Mouse (Mus musculus) lung, postnatal 36 days (tissue): ENCODE data around the gene Pcna.
"Not testable (repeated sequence)": the region's sequence is repeated elsewhere in the genome, so short reads cannot be mapped to it uniquely, and the experiment has no call there.

ENCODE experiments used
- DNase-seq: peaks from one replicate; pipeline ENCODE4 v3.0.0; 2022; ENCODE audit warnings: mixed read lengths

Pcna gene

DNA sequence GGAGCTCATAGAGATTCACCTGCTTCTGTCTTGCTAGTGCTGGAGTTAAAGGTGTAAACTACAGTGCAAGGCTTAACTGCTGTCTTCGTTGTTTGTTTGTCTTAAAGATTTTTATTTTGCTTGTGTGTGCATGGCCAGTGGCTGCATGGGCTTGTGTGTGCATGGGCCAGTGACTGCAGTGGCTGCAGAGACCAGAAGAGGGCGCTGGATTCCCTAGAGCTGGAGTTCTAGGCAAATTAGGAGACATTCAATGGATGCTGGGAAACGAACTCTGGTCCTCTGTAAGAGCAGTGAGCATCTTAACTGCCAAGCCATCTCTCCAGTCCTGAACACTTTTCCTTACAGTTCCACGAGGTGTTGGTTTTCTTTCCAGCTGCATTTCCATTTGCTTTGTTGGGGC, 22.4 kb upstream of the Pcna start:
- no peak for DNase-seq

DNA sequence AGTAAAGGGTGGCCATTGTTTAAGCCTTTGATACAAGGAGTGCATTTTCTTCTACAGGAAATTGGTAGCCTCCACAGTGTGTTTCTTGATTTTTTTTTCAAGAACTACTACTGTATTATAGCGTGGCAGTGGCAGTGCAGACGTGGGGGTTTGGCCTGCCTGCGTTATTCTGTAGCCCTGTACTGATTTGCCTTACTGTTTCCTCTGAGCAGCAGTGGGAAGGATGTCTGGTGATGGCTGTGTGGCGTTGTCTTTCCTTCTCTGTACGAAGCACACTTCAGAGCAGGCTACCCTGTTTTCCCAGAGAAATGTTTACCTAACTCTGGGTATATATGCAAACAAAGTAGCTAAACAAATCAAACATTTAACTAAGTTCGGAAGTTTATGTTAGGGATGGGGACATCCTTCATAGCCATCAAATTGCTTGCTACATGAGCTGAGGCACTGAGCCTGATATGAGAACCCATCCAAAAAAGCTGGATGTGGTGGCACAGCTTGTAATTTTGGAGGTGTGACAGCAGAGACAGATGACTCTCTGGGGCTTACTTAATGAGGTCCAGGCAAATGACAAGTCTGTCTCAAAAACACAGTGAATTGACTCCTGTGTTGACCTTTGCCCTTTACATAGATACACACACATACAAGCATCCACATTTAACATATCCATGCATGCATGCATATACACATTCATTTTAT, 19.7 kb upstream of the Pcna start:
- no peak for DNase-seq

DNA sequence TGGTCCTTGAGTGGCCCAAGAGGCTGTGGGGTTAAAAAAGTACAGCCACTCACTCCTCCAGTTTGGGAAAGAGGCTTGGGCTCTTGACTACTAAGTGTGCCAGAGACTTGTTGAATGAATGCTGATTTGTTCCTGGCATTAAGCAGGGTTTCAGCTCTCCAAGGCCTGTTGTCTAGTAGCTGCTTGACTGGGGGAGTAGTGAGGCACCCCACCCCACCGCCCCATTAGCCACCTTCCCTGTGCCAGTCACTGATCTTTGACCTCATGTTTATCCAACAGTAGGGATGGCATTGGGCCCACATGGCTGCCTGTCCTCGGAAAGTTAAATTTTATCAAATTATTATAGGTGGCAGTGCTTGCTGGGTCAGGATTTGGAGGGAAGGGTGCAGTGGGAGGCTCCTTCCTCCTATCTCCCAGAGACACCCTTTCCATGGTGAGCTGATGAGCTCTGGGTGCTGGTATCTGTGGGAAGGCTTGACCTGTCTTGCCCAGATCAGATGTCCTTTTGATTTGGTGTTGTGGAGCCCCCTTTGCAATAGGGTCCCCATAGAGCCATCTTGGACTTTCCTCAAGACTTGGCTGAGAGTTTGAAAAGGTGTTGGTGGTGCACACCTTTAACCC, 17.3 kb upstream of the Pcna start:
- peak; percentile 56 for DNase-seq

DNA sequence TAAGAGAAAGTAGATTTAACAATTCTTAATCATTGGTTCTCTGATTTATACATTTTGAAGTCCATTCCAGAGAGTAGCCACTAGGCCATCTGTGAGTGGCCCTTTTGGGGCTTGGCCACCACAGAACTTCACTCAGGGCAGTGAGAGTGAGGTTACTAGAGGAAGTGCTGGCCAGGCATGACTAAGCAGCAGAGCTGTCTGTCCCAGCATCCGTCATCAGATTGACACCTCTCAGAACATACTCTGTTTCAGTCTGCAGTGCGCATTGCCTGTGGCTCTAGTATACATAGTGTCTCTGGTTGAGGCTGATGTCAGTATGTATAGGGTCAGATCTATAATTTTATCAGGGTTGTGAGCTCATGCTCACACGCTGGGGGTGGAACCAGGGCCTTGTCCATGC, 16.1 kb upstream of the Pcna start:
- DNase-seq, result peak; percentile 54

DNA sequence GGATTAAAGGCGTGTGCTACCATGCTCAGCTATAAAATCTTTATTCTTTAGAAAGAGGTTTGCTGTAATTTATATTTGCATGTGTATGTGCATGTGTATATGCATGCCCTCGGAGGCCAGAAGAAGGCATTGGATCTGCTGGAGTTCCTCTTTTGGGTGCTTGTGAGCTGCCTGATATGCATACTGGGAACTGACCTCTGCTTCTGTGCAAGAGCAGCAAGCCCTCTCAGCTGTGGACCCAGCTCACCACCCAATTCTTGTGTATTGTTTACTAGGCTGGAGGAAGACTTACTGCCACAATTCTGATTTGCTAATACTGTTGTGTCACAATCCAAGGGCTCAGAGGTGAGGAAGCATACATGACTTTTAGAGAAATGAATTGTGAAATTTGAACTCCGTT, 13.0 kb upstream of the Pcna start:
- DNase-seq, result peak; percentile 61

DNA sequence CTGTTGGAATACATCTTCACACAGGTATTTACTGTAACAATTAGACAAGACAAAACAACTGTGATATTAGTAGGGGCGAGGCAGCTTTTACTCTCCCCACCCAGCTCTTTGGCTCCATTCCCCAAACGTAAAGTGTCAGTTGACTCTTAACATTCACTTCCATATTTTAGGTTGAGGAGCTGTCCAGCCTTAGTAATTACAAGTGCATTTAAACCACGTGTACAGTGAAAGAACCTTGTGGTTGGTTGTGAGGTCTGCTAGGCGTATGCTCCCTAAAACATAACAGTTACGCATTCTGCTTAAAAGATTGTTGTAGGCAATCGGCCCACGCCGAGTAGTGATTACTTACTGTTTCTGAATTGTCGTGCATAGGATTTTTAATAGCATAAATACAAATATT, 12.1 kb upstream of the Pcna start:
- peak; percentile 41 for DNase-seq

DNA sequence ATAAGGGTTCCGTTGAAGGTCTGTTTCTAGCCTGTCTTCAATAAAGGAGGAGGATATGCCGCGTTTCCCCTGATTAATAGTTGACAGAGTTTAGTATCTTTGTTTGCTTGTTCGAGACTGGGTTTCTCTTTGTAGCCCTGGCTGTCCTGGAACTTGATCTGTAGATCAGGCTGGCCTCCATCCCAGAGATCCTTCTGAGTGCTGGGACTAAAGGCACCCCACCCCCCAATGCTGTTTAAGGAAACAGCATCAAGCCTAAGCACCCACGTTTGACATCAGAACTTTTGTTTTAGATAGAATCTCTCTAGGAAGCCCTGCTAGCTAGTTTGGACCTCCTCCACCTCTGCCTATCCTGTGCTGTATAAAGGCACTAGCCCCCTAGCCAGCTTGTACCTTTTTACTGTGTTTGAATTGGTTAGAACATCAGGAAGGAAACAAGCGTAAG, 11.2 kb upstream of the Pcna start:
- peak; percentile 42 for DNase-seq

DNA sequence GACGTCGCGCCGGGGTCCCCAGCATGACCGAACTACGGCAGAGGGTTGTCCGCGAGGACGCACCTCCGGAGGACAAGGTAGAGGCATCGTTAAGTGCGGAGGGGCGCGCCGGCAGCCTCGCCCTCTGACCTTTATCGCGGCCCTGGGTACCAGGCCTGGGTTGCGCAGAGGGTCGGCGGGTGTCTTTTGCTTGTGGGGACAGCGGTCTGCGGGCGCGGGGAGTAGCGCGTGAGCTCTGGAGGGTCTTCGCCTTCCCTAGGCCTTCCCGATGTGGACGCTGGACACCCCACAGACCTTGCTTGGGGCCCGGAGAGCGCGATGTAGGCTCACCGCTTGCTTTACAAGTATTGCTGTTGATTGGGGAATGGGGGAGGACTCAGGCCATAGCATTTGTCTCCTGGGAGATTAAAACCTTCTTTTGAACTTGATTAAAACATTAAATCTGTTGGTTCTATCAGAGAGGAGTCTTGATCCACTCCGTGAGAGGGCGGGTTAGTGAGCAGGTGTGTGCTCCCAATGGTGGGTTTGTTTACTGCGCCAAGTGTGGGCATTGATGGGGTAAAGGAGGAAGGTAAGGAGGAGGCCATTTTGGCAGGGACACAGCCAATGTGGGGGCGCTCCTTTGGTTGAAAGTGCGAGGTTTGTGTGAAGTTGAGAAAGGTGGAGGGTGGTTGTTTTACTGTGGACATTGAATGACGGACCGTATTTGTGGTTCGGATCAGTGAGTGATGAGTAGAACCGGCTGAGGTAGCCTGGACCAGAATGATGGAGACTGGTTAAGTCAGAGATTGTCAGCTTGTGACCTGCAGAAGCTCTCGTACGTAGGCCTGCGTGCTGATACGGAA, 10.5 kb upstream of the Pcna start:
- DNase-seq, result peak; percentile 38

DNA sequence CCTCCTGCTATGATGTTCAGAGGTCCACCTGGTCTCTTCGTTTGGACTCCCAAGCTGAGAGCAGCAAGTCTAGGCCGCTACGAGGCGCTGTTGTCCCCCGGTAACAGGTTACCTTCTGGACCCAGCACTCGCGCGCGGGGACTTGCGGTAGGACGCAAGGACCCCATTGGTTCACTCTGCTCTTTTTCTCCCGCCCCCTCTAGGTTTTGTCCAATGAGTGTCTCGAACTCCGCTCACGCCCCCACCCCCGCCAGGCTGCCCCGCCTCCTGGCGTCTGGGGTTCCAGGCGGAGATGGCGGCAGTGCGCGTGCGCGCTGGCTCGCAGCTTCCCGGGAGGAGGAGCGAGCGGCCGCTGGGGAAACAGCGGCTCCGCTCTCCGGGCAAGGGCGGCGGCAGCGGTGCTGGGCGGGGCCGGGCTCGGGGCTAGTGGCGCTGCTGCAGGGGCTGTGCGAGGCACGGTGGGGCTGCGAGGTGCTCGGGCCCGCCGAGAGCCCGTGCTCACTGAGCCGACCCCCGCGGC, 9.8 kb upstream of the Pcna start, which contains the start of gene Cds2:
Gene Cds2 (plus strand): TSS at position 270 of the 520 bp plus-strand sequence.
- peak; percentile 99 for DNase-seq

DNA sequence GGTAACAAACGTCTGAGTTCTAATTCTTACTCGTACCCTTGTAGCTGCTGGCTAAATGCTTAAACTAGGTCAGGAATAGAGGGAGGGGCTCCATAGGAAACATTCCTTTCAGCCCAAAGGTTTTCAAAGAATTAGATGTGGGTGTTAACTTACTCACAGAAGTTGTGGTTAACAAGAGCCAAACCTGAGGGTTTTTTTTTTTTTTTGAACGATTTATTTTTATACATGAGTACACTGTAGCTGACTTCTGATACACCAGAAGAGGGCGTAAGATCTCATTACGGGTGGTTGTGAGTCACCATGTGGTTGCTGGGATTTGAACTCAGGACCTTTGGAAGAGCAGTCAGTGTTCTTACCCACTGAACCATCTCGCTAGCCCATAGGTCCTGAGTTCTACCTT, 9.1 kb upstream of the Pcna start:
- no peak for DNase-seq

DNA sequence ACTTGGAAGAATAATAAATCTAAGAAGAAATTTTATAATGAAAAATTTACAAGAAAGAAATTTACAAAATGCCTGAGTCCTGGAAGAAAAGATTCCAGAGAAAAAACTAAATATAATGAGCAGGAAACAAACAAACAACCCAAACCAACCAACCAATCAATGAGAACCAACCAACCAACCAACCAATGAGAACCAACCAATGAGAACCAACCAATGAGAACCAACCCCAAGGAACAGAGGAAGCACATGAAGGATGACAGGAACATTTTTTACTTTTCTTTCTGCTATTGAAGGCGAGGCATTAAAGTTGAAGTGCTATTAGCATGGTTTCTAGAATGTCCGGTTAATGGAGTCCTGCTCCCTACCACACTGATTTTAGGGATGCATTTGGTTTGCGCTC, 7.5 kb upstream of the Pcna start:
- DNase-seq, result no peak

DNA sequence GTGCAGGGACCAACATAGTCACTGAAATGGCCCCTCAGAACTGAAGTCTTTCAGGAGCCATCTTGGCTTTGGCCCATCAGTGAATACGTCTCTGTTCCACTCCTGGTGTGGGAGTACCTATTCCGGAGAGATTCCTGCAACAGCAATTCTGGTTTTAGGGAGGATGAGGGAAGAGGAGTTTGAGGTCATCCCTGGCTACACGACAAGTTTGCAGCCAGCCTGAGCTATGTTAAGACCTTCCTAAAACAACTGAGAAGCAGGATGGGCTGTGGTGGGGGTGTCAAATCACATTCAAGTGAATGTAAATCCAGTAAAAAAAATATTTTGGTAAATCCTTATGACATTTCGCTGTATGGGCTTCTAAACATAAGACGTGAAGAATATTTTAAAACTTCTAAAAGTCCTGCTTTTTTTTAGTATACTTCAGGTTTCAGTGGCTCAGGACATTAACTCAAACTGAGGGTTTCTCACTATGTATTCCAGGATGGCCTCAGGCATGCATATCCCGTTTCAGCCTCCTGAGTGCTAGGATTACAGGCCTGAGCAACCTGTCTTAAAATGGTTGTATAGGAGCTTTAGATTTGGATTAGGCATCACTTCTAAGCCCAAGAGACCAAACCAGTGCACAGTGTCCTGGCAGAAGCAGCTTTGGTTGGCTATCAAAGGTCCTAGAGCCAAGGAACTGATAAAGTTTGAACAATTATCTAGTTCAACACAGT, 4.4 kb upstream of the Pcna start:
- DNase-seq, result no peak

DNA sequence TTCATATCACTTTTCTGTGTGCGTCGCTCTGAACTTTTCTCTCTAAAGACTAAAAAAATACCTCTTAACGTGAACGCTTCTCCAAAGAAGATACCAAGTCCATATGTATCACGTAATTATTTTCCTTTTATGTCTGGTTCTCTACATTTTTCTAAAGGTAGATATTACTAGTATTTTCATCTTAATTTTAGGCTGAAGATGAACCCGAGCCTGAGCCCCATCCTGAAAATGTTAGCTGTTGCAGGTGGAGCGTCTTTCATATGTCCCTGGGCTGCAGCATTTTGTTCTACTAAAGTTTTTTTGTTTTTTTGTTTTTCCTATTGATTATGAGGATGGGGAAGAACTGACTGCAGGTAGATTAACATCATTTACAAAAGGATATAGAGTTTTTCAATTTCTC, 489 bp upstream of the Pcna start:
- no peak for DNase-seq

DNA sequence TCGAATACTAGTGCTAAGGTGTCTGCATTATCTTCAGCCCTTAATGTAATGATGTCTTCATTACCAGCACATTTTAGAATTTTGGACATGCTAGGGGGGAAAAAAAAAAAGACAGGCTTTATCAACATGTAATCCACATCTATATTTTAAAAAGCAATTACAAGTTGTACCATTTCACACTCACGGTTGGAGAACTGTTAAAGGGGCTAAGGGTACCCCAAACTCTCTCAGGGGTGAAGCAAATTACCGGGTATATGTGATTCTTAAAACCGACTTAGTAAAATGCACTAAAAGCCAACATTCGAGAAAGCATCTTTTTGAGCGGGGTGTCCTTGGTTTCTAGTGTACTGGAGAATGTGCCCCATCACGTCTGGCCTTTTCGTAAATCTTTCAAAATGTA, 1.2 kb downstream of the Pcna start:
- DNase-seq, result no peak

DNA sequence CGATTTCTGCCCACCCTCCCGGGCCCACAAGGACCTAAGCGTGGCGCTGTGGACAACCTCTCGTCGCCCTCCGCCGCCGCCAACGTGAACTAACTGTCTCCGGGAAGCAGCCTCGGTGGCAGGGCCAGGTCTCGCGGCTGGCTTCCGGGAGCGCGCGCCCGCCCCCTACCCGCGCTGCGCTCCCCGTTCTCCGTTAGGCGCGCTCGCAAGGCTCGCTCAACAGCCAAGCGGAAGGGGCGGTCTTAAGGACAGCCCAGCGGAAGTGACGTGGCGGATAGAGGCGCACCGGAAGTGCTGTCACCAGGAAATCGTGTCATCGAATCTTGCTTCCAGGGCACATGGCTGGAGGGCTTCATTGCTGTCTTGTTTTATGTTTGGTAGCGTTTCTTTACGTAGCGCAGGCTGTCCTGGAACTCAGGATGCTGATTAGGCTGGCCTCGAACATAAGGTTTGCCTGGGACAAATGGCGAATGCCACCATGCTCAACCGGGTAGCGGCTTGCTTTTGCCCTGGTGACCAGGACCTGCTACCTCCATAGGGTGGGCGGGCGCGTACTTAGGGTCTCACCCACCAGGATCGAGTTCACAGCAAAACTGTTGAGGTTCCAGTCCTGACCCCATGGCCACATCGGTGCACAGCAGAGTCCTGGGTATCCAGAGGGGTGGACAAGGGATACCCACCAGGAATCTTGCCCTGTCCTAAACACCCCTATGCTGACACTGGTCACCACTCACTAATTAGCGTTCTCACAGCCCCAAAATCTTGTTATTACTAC, 5.4 kb downstream of the Pcna start, which contains the start of gene Tmem230:
Gene Tmem230 (minus strand): TSS at position 269 of the 775 bp plus-strand sequence.
- peak; percentile 98 for DNase-seq

DNA sequence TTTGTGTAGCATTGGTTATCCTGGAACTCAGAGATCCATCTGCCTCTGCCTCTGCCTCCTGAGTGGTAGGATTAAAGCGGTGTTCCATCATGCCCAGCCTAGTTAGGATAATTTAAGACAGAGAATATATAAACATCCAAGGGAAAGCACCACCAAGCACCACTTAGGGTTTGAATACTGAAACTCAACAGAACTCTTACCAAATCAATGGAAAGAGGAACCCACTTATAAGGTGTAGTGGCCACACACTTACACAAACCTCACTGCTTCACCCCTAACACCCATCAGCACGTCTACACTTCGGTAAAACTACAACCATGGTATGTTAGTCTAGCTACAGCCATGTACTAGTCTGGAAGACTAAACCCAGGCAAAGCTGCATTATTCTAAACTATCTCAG, 9.7 kb downstream of the Pcna start:
- DNase-seq, result no peak

DNA sequence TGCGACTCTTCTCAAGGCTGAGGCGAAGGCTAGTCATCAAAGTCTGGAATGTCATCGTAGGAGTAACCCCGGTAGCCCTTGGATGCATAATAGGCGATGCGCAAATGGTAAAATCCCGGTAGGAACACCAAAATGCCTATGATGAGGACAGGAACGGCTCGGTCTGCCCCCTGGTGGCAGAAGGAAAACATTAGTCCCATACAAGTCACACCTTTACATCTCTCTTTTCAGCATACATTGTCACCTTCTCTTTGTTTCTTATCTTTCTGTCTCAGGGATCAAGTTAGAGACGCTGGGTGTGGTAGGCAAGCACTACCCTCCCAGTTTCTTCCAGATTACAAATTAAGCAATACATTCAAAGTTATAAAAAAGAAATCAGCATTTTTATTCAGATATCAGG, 12.7 kb downstream of the Pcna start:
- DNase-seq, result peak; percentile 78

DNA sequence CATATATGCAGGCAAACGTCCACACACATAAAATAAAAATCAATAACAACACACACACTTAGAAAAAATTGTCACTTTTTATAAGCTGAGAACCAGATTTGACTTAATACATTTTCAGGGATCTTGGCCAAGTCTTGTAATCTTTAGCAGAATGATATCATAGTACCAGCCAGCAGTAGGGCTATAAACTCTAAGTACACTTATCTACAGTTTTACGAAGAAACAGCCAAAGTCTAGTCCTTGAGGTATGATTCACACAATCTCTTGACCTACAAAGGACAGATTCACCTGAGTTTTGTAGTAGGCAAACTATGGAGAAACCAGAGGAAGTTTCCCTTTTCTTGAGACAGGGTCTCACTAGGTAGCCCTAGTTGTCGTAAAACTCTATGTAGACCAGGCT, 13.7 kb downstream of the Pcna start:
- DNase-seq, result not testable (repeated sequence)

DNA sequence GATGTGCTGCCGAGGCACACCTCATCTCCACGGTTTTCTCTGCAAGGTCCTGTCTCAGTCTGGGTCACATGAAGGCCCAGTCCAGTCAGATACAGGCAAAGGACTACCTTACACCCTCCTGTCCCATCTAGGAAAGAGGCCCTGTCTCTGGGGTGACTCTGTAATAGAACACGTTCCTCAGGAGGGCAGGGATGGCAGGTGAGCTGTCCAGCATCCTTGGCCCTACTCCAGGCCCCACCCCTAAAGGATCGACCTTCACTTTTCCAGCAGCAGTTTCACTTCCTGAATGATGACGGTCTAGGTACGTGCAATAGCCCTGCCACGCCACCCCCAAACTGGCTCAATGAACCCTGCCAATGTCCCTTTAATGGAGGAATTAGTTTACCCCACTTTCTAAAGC, 17.1 kb downstream of the Pcna start:
- no peak for DNase-seq

DNA sequence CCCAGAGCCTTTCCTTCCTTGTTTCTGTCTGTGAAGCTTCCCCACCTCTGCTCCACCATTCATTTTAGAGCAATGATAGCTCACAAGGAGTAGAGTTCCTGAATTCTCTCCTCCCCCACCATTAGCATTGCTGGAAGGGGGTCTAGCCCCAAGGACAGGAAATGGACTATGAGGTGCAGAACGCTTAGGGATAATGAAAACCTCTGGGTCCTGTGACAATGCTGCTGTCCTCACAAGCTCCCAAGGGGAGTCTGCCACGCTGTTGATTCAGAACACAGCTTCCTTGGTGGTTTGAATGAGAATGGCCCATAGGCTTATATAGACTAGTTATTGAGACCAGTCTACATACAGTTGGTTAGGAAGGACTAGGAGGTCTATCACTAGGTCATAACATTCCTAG, 17.8 kb downstream of the Pcna start:
- no peak for DNase-seq

DNA sequence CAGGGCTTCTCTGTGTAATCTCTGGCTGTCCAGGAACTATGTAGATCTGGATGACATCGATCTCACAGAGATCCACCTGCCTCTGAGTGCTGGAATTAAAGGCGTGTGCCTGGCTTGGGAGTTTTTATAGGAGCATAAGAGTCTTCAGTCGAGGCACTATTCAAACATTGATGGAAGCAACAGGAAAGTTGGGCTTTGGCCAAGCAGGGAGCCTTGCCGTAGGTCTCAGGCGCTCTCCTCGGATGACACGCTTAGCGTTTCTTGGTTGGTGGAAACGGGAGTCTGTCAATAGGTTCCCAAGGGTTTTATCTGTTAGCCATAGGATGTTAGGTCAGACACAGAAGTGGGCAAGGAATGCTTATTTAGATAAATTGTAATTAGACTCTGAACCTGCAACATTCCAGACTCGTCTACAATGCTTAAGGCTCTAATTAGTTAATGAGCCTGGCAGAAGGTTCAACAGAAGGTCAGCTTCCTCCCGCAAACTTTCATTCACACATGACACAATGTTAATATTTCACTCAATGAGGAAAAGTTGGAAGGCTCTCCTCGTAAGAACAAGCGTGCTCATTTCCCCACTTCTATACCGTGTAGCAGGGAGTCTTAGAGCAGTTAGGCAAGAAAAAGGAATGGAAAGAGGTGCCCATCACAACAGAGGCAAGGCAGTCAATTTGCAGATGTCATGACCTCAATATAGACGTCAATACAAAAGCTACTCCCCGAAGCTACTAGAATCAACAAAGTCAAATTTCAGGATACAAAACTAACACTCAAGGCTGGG, 18.9 kb downstream of the Pcna start:
- DNase-seq, result no peak
